Mouse (Mus musculus) kidney, embryonic 15.5 days (tissue): ENCODE results near the gene Polr2e. TPM values are rescaled to one million over a fixed set of nuclear protein-coding genes. Genes with fewer than 3 reads are reported as not detected.

ENCODE experiments used
- ATAC-seq: fragments of 200-750 bp; cut with Nextera tagmentation; replicated peaks from 2 replicates; pipeline ENCODE4 v1.8.0; 2017; ENCODE audit warnings: moderate TSS enrichment; ENCODE audit not compliant: low FRiP score
- H3K27ac ChIP-seq: fragments of 300-500 bp; sonication (generic); 2 replicates; pipeline ENCODE4 v1.5.1; 2015; ENCODE audit warnings: mild to moderate bottlenecking, inconsistent platforms
- H3K27me3 ChIP-seq: fragments of 300-500 bp; sonication (generic); 2 replicates; pipeline ENCODE4 v1.6.1; 2015; ENCODE audit warnings: inconsistent platforms
- H3K36me3 ChIP-seq: fragments of 300-500 bp; sonication (generic); 2 replicates; pipeline ENCODE4 v1.6.1; 2015; ENCODE audit warnings: inconsistent platforms
- H3K4me1 ChIP-seq: fragments of 300-500 bp; sonication (generic); 2 replicates; pipeline ENCODE4 v1.6.1; 2015; ENCODE audit warnings: inconsistent platforms
- H3K4me2 ChIP-seq: fragments of 300-500 bp; sonication (generic); 2 replicates; pipeline ENCODE4 v1.6.1; 2015; ENCODE audit warnings: moderate library complexity, mild to moderate bottlenecking, inconsistent platforms
- H3K4me3 ChIP-seq: fragments of 300-500 bp; sonication (generic); replicated peaks from 2 replicates; pipeline ENCODE4 v1.5.1; 2015; ENCODE audit warnings: mild to moderate bottlenecking, inconsistent platforms
- H3K9ac ChIP-seq: fragments of 300-500 bp; sonication (generic); 2 replicates; pipeline ENCODE4 v1.6.1; 2015; ENCODE audit warnings: mild to moderate bottlenecking, inconsistent platforms
- H3K9me3 ChIP-seq: fragments of 300-500 bp; sonication (generic); replicated peaks from 2 replicates; pipeline ENCODE4 v1.6.1; 2016; ENCODE audit warnings: inconsistent platforms
- WGBS: fragments of 180-500 bp; shearing (Covaris S2); methylation state at CpG from one replicate; pipeline ENCODE4 v1.1.7; 2015; ENCODE audit warnings: mixed read lengths; 5-methylcytosine and 5-hydroxymethylcytosine counted together
- polyA plus RNA-seq: library from polyadenylated mRNA; unstranded; fragments of >200 nt; fragmentation: Nextera tagmentation; extraction: Ambion mirVana; gene quantifications from 2 replicates; pipeline ENCODE4 v1.2.1, GENCODE M21; 2015

Polr2e gene
- polyA plus RNA-seq, 1 experiment from 2014 or later = 243 TPM

- peaks cover 14% of the 10 kb centered on the region for H3K4me1 ChIP-seq
- 70% methylated on average over 20 of the region's 20 CpGs for WGBS
- H3K36me3 ChIP-seq = peaks cover 7% of the 10 kb centered on the region; the same call in 1 of the 2 replicates
- H3K9me3 ChIP-seq = no peaks in the 10 kb centered on the region
- H3K4me3 ChIP-seq = no peak overlapping the region
- no peak overlapping the region for H3K4me2 ChIP-seq
- no peaks in the 10 kb centered on the region for H3K27me3 ChIP-seq
- peak; percentile 30; the same call in 1 of the 2 replicates for ATAC-seq
- H3K9ac ChIP-seq = no peak overlapping the region
- H3K27ac ChIP-seq = no peak overlapping the region
These were observed 11.7 kb downstream of the Polr2e start for GRCm38 (mm10) chr10:80027681-80028520.

- H3K4me3 ChIP-seq = no peak overlapping the region
- H3K9me3 ChIP-seq = no peaks in the 10 kb centered on the region
- no peak overlapping the region for H3K27ac ChIP-seq
- WGBS = 55% methylated on average over 12 of the region's 12 CpGs
- H3K4me2 ChIP-seq = no peak overlapping the region
- 0 out of 2 replicates have a peak, but pooled peaks cover 4% of the 10 kb centered on the region for H3K4me1 ChIP-seq
- H3K9ac ChIP-seq = no peak overlapping the region
- H3K27me3 ChIP-seq = no peaks in the 10 kb centered on the region
- H3K36me3 ChIP-seq = peaks cover 7% of the 10 kb centered on the region; the same call in 1 of the 2 replicates
- ATAC-seq = no peak
These were observed 13.7 kb downstream of the Polr2e start for GRCm38 (mm10) chr10:80025889-80026288.

- no peak overlapping the region for H3K9ac ChIP-seq
- 73% methylated on average over 10 of the region's 10 CpGs for WGBS
- H3K27me3 ChIP-seq = no peaks in the 10 kb centered on the region
- H3K4me1 ChIP-seq = peaks cover 7% of the 10 kb centered on the region
- no peak overlapping the region for H3K4me3 ChIP-seq
- no peak overlapping the region for H3K4me2 ChIP-seq
- no peaks in the 10 kb centered on the region for H3K9me3 ChIP-seq
- H3K27ac ChIP-seq = no peak overlapping the region
- peaks cover 7% of the 10 kb centered on the region; the same call in 1 of the 2 replicates for H3K36me3 ChIP-seq
- ATAC-seq = no peak
These were observed 14.1 kb downstream of the Polr2e start for GRCm38 (mm10) chr10:80025463-80025862.

- H3K36me3 ChIP-seq = peaks cover 7% of the 10 kb centered on the region; the same call in 1 of the 2 replicates
- H3K4me2 ChIP-seq = no peak overlapping the region
- H3K27me3 ChIP-seq = no peaks in the 10 kb centered on the region
- 58% methylated on average over 4 of the region's 4 CpGs for WGBS
- no peak overlapping the region for H3K27ac ChIP-seq
- H3K9ac ChIP-seq = no peak overlapping the region
- no peaks in the 10 kb centered on the region for H3K9me3 ChIP-seq
- peaks cover 12% of the 10 kb centered on the region for H3K4me1 ChIP-seq
- no peak for ATAC-seq
- no peak overlapping the region for H3K4me3 ChIP-seq
These were observed 14.6 kb downstream of the Polr2e start for GRCm38 (mm10) chr10:80025044-80025347.

- Histone ChIP-seq H3K4me1 (peaks cover 17% of the 10 kb centered on the region), H3K9me3 (no peaks in the 10 kb centered on the region), H3K36me3 (peaks cover 7% of the 10 kb centered on the region; the same call in 1 of the 2 replicates), H3K4me3 (no peak overlapping the region), H3K27ac (no peak overlapping the region), H3K27me3 (no peaks in the 10 kb centered on the region), H3K4me2 (no peak overlapping the region), H3K9ac (no peak overlapping the region)
- 79% methylated on average over 15 of the region's 15 CpGs for WGBS
- no peak for ATAC-seq
These were observed 15.2 kb downstream of the Polr2e start for GRCm38 (mm10) chr10:80024229-80025043.

- Histone ChIP-seq H3K9ac (no peak overlapping the region), H3K27me3 (no peaks in the 10 kb centered on the region), H3K36me3 (peaks cover 7% of the 10 kb centered on the region; the same call in 1 of the 2 replicates), H3K27ac (no peak overlapping the region), H3K4me1 (peaks cover 24% of the 10 kb centered on the region), H3K9me3 (no peaks in the 10 kb centered on the region), H3K4me2 (no peak overlapping the region), H3K4me3 (no peak overlapping the region)
- no peak for ATAC-seq
- WGBS = 75% methylated on average over 5 of the region's 5 CpGs
These were observed 15.8 kb downstream of the Polr2e start for GRCm38 (mm10) chr10:80023758-80024157.

GRCm38 (mm10) chr10:80022806-80023205 lies 16.8 kb downstream of the Polr2e start:
- Histone ChIP-seq H3K4me1 (peaks cover 28% of the 10 kb centered on the region), H3K9ac (no peak overlapping the region), H3K27ac (no peak overlapping the region), H3K36me3 (peaks cover 7% of the 10 kb centered on the region; the same call in 1 of the 2 replicates), H3K4me2 (no peak overlapping the region), H3K27me3 (peaks cover 1% of the 10 kb centered on the region; the same call in 1 of the 2 replicates), H3K9me3 (no peaks in the 10 kb centered on the region), H3K4me3 (no peak overlapping the region)
- WGBS = 94% methylated on average over 8 of the region's 8 CpGs
- no peak for ATAC-seq

GRCm38 (mm10) chr10:80022164-80022563 lies 17.4 kb downstream of the Polr2e start:
- H3K9ac ChIP-seq = no peak overlapping the region
- 0 out of 2 replicates have a peak, but pooled peaks cover 4% of the 10 kb centered on the region for H3K36me3 ChIP-seq
- H3K4me1 ChIP-seq = peaks cover 28% of the 10 kb centered on the region
- no peaks in the 10 kb centered on the region for H3K9me3 ChIP-seq
- ATAC-seq = no peak
- no peak overlapping the region for H3K4me2 ChIP-seq
- peaks cover 4% of the 10 kb centered on the region; the same call in 1 of the 2 replicates for H3K27me3 ChIP-seq
- WGBS = 92% methylated on average over 12 of the region's 12 CpGs
- no peak overlapping the region for H3K4me3 ChIP-seq
- H3K27ac ChIP-seq = no peak overlapping the region

GRCm38 (mm10) chr10:80021320-80021641 lies 18.3 kb downstream of the Polr2e start:
- peaks cover 28% of the 10 kb centered on the region for H3K4me1 ChIP-seq
- no peaks in the 10 kb centered on the region for H3K36me3 ChIP-seq
- H3K4me2 ChIP-seq = no peak overlapping the region
- H3K27me3 ChIP-seq = peaks cover 4% of the 10 kb centered on the region; the same call in 1 of the 2 replicates
- WGBS = 89% methylated on average over 13 of the region's 13 CpGs
- no peak for ATAC-seq
- no peak overlapping the region for H3K4me3 ChIP-seq
- no peak overlapping the region for H3K27ac ChIP-seq
- H3K9me3 ChIP-seq = no peaks in the 10 kb centered on the region
- no peak overlapping the region for H3K9ac ChIP-seq

GRCm38 (mm10) chr10:80020603-80021319 lies 18.8 kb downstream of the Polr2e start:
- 82% methylated on average over 18 of the region's 18 CpGs for WGBS
- Histone ChIP-seq H3K36me3 (no peaks in the 10 kb centered on the region), H3K4me1 (peaks cover 24% of the 10 kb centered on the region), H3K9ac (no peak overlapping the region), H3K4me2 (peak overlapping the region; percentile 62), H3K27me3 (peaks cover 8% of the 10 kb centered on the region), H3K4me3 (peak overlapping the region; percentile 42), H3K27ac (no peak overlapping the region), H3K9me3 (no peaks in the 10 kb centered on the region)
- ATAC-seq = no peak

- peaks cover 23% of the 10 kb centered on the region for H3K4me1 ChIP-seq
- peak overlapping the region; percentile 33; the same call in 1 of the 2 replicates for H3K9ac ChIP-seq
- H3K9me3 ChIP-seq = no peaks in the 10 kb centered on the region
- no peak for ATAC-seq
- H3K36me3 ChIP-seq = no peaks in the 10 kb centered on the region
- H3K4me2 ChIP-seq = peak overlapping the region; percentile 62
- 38% methylated on average over 11 of the region's 11 CpGs for WGBS
- peaks cover 13% of the 10 kb centered on the region for H3K27me3 ChIP-seq
- H3K27ac ChIP-seq = peak overlapping the region; percentile 75
- peak overlapping the region; percentile 42 for H3K4me3 ChIP-seq
These were observed 19.4 kb downstream of the Polr2e start for GRCm38 (mm10) chr10:80020191-80020590.
